Mouse (Mus musculus) urinary bladder, adult 2 months (tissue): Measurements from ENCODE around the gene Gm29666. TPM values are rescaled to one million over a fixed set of nuclear protein-coding genes. Genes with fewer than 3 reads are reported as not detected.
"Not testable (repeated sequence)": the region's sequence is repeated elsewhere in the genome, so short reads cannot be mapped to it uniquely, and the experiment has no call there.

Source experiments
- DNase-seq: peaks from one replicate; pipeline ENCODE4 v3.0.0; 2022; ENCODE audit warnings: low spot score
- polyA plus RNA-seq: library from polyadenylated mRNA; depleted of rRNA; stranded (reverse); fragments of >200 nt; gene quantifications from 2 replicates; pipeline ENCODE4 v1.2.3, GENCODE M21; 2012; rRNA removed

Gm29666 gene
- polyA plus RNA-seq, 1 experiment, result 0.63 TPM

DNA sequence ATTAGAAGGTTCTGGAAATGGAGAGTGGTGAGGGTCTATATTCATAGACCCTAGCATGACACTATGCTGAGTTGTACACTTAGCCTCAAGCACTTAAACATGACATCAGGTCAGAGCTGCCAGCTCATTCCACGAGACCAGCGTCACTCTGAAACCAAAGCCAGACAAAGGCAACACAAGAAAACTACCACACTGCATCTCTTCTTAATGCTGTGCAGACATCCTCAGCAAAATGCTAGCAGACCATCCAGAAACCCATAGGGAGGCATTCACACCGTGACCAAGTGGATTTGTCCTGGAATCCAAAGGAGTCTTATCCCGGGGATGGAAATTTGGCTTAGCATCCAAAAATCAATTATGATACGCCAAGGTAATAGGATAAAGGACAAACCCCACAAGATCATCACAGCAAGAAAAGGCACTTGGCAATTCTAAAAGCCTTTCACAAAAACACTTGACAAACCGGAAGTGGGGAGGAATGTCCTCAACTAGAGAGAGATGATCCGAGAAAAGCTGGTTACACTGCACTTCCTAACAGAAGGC, 15.9 kb downstream of the Gm29666 start:
- DNase-seq, result no peak

DNA sequence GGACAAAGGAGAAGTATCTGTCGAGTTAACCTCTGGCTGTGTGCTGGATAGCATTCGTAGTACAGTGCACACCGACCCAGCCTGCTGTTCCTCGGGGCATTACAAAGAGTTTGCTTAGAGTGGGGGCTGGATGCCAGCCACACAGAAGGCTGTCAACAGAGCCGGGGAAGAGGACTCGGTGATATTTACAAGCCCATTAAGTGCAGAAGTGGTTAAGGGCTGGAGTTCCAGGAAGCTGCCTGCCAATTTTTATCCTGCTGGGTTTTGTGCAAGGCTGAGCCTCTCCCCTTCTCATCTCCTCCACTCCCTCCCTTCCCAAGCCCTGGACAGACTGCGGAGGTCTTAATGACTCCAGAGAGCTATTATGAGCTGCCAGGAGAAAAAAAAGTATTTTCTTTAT, 21.8 kb downstream of the Gm29666 start:
- DNase-seq, result no peak

DNA sequence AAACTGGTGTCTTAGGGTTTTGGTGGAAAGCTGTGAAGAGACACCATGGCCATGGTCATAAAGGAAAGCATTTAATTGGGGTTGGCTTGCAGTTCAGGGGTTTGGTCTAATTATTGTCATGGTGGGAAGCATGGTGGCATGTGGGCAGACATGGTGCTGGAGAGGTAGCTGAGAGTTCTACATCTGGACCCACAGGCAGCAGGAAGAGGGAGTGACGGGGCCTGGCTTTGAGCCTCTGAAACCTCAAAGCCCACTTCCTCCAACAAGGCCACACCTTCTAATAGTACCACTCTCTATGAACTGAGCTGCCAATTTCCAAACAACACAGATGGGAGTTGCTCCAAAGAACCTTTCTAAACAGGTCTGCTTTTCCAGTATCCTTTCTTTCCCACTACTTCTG, 23.2 kb downstream of the Gm29666 start:
- no peak for DNase-seq

- DNase-seq, result not testable (repeated sequence)
Observed at GRCm38 (mm10) chr15:84896216-84896615, 23.6 kb downstream of the Gm29666 start.

GRCm38 (mm10) chr15:84891658-84892057, 28.2 kb downstream of the Gm29666 start:
- DNase-seq, result no peak

- no peak for DNase-seq
Observed at GRCm38 (mm10) chr15:84891246-84891645, 28.6 kb downstream of the Gm29666 start.

GRCm38 (mm10) chr15:84888066-84888465, 31.8 kb downstream of the Gm29666 start:
- no peak for DNase-seq

- no peak for DNase-seq
Observed at GRCm38 (mm10) chr15:84877029-84877815, 42.6 kb downstream of the Gm29666 start.

GRCm38 (mm10) chr15:84873867-84874266, 46.0 kb downstream of the Gm29666 start:
- no peak for DNase-seq

GRCm38 (mm10) chr15:84873079-84873478, 46.8 kb downstream of the Gm29666 start:
- no peak for DNase-seq

DNA sequence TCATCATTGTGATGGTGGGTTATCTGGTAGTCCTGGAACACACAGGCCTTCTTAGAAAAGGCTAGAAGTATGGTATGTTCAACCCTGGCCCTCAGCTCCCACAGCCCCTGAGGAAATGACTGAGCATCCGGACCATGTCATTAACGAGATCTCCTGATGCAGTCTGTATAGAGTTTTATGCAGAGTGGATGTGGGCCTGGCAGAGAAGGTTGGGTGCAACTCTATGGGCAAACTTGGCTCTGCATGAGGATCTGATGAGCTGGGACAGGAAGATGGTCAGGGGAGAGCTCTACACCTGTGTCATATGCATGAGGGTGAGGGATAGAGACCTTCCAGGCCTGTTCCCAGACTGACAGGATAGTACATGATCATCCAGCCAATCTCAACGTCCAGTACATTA, 48.0 kb downstream of the Gm29666 start:
- DNase-seq, result no peak

DNA sequence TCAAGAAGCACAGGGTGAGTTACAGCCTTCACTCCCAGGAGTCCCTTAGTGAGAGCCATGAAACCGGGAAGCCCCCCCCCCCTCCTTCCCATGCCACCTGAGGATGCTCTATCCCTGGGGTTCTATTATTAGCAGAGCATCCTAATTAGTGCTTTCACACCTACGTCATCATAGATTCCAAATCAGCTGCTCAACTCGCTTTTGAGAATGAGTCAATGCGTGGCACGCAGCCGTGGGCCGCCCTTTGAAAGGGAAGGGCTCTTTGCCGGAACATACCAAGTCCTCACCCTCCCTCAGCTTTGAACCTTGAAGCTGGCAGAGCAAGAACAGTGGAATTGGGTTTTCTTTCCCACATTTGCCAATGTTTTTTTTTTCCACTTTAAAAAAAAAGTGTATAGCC, 57.9 kb downstream of the Gm29666 start:
- no peak for DNase-seq

Other genes with a start within 250 kb of the Gm29666 start
- 5.0 and 5.7 TPM in 2 replicates for gene Arhgap8, start 200.0 kb downstream of the Gm29666 start, polyA plus RNA-seq
- 1.9 and 3.9 TPM in 2 replicates for gene Phf21b, start 64.0 kb downstream of the Gm29666 start, polyA plus RNA-seq
- 10.1 and 13.9 TPM in 2 replicates for gene Nup50, start 3.4 kb upstream of the Gm29666 start, polyA plus RNA-seq
- 21.5 and 28.5 TPM in 2 replicates for gene 5031439G07Rik, start 68.5 kb upstream of the Gm29666 start, polyA plus RNA-seq
- 1,094 and 1,493 TPM in 2 replicates for gene Upk3a, start 97.1 kb upstream of the Gm29666 start, polyA plus RNA-seq
- 45.2 and 45.9 TPM in 2 replicates for gene Fam118a, start 108.9 kb upstream of the Gm29666 start, polyA plus RNA-seq
- gene Smc1b, start 211.9 kb upstream of the Gm29666 start, polyA plus RNA-seq, result 0.21 and 0.22 TPM in 2 replicates
- gene Ribc2, start 212.0 kb upstream of the Gm29666 start, polyA plus RNA-seq, result 0.63 and 0.83 TPM in 2 replicates